9 mouse cellular contexts compared by ENCODE assay signal in the genomic region with DNA sequence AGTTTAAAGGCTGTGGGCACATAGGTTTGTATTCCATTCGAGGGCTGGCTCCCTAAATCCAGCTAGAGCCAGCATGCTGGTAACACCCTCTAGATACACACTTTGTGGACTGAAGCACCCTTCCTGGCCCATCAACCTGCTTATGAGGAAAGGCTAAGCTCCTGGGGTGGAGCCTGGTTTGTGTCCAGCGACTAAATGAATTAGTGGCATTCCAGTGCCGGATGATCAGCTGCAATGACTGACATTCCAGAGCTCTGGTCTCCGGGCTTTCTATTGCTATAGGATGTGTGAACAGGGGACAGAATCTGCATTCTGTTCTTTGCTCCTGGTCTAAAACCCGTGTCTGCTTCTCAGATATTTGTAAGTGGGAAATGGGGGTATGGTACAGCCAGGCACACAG. TPM values are rescaled to one million over a fixed set of nuclear protein-coding genes. Genes with fewer than 3 reads are reported as not detected.
A peak's percentile ranks its signal among the peaks of the same experiment; 100 is the strongest.
DNase-seq lines count a peak whose midpoint lies in the region; ATAC-seq and TF ChIP-seq lines count a peak whose summit lies in the region.
"Had no signal": no experiment of that assay in that cellular context is flagged by ENCODE, and none has a peak within 500 bp of the region (broad histone marks: within the 10 kb centered on the region; RNA-seq: fewer than 3 reads in every experiment).

No protein-coding gene starts in this region.

- H3K27me3 ChIP-seq in forebrain, embryonic 15.5 days = 0 out of 2 replicates have a peak, but pooled peaks cover 2% of the 10 kb centered on the region
- H3K27me3 ChIP-seq in forebrain, embryonic 11.5 days (ENCODE audit: control insufficient read depth, insufficient read depth, low read length) = no peaks in the 10 kb centered on the region
- no peaks in the 10 kb centered on the region for H3K27me3 ChIP-seq in lung, embryonic 14.5 days (ENCODE audit: insufficient read depth, low read length)
- H3K27me3 ChIP-seq in kidney, embryonic 14.5 days (ENCODE audit: control insufficient read depth, insufficient read depth, low read length) = no peaks in the 10 kb centered on the region
- no peaks in the 10 kb centered on the region for H3K27me3 ChIP-seq in neural tube, embryonic 15.5 days (replicated peaks)

- peaks cover 41% of the 10 kb centered on the region for H3K4me1 ChIP-seq in forebrain, embryonic 15.5 days
- no peaks in the 10 kb centered on the region for H3K4me1 ChIP-seq in forebrain, embryonic 11.5 days (replicated peaks; ENCODE audit: control insufficient read depth, insufficient read depth, low read length)
- H3K4me1 ChIP-seq in lung, embryonic 14.5 days (ENCODE audit: insufficient read depth) = no peaks in the 10 kb centered on the region
- no peaks in the 10 kb centered on the region for H3K4me1 ChIP-seq in lung, adult 2 months (ENCODE audit: control insufficient read depth, insufficient read depth, low read length)
- H3K4me1 ChIP-seq in kidney, embryonic 14.5 days (ENCODE audit: control insufficient read depth, insufficient read depth, low read length) = peaks cover 13% of the 10 kb centered on the region; the same call in 1 of the 2 replicates
- peaks cover 35% of the 10 kb centered on the region for H3K4me1 ChIP-seq in neural tube, embryonic 15.5 days

- H3K9me3 ChIP-seq in forebrain, embryonic 15.5 days = no peaks in the 10 kb centered on the region
- no peaks in the 10 kb centered on the region for H3K9me3 ChIP-seq in forebrain, embryonic 11.5 days (ENCODE audit: control insufficient read depth, low read length)
- no peaks in the 10 kb centered on the region for H3K9me3 ChIP-seq in lung, embryonic 14.5 days (ENCODE audit: low read depth, low read length)
- no peaks in the 10 kb centered on the region for H3K9me3 ChIP-seq in kidney, embryonic 14.5 days (ENCODE audit: control insufficient read depth, low read length)
- no peaks in the 10 kb centered on the region for H3K9me3 ChIP-seq in neural tube, embryonic 15.5 days (replicated peaks)

- 39% methylated on average over 5 of the region's 5 CpGs for WGBS in forebrain, embryonic 15.5 days
- WGBS in forebrain, embryonic 11.5 days = 39% methylated on average over 5 of the region's 5 CpGs
- 16% methylated on average over 5 of the region's 5 CpGs for WGBS in lung, embryonic 14.5 days
- 30% methylated on average over 5 of the region's 5 CpGs for WGBS in lung, adult 2 months
- 23% methylated on average over 5 of the region's 5 CpGs for WGBS in kidney, embryonic 14.5 days
- WGBS in neural tube, embryonic 15.5 days = 39% methylated on average over 5 of the region's 5 CpGs

- ATAC-seq in forebrain, embryonic 15.5 days (replicated peaks) = no peak
- ATAC-seq in forebrain, embryonic 11.5 days (replicated peaks; ENCODE audit: low FRiP score) = no peak
- ATAC-seq in lung, embryonic 14.5 days (ENCODE audit: insufficient read depth) = no peak
- no peak for ATAC-seq in kidney, embryonic 14.5 days (ENCODE audit: low FRiP score, low TSS enrichment)
- ATAC-seq in neural tube, embryonic 15.5 days (ENCODE audit: low FRiP score) = no peak

- no peak for TF ChIP-seq POLR2A in lung, adult 2 months (IDR thresholded peaks at IDR 0.05; ENCODE audit: borderline replicate concordance, extremely low read depth, low read depth, low read length)

- H3K4me2 ChIP-seq in forebrain, embryonic 15.5 days (replicated peaks) = peak overlapping the region; percentile 18
- no peak overlapping the region for H3K4me2 ChIP-seq in forebrain, embryonic 11.5 days (ENCODE audit: low read depth, low read length, severe bottlenecking)
- H3K4me2 ChIP-seq in lung, embryonic 14.5 days = 0 out of 2 replicates have a peak overlapping the region, but pooled peaks have one; percentile 1
- 0 out of 2 replicates have a peak overlapping the region, but pooled peaks have one; percentile 6 for H3K4me2 ChIP-seq in kidney, embryonic 14.5 days (replicated peaks; ENCODE audit: low read depth, low read length)
- peak overlapping the region; percentile 36 for H3K4me2 ChIP-seq in neural tube, embryonic 15.5 days

- H3K9ac ChIP-seq in forebrain, embryonic 15.5 days (replicated peaks) = no peak overlapping the region
- H3K9ac ChIP-seq in forebrain, embryonic 11.5 days (ENCODE audit: low read length) = no peak overlapping the region
- no peak overlapping the region for H3K9ac ChIP-seq in lung, embryonic 14.5 days
- no peak overlapping the region for H3K9ac ChIP-seq in kidney, embryonic 14.5 days (ENCODE audit: low read depth, low read length)
- no peak overlapping the region; the same call in 1 of the 2 replicates for H3K9ac ChIP-seq in neural tube, embryonic 15.5 days (replicated peaks)

- TF ChIP-seq CTCF in lung, embryonic 14.5 days (IDR thresholded peaks at IDR 0.05; ENCODE audit: low read depth) = no peak
- no peak for TF ChIP-seq CTCF in lung, adult 2 months (IDR thresholded peaks at IDR 0.05; ENCODE audit: insufficient read depth, low read length)

- no peak overlapping the region for H3K4me3 ChIP-seq in forebrain, embryonic 15.5 days
- H3K4me3 ChIP-seq in forebrain, embryonic 11.5 days (ENCODE audit: low read depth, low read length) = no peak overlapping the region
- H3K4me3 ChIP-seq in lung, embryonic 14.5 days (ENCODE audit: low read depth, low read length) = no peak overlapping the region
- H3K4me3 ChIP-seq in lung, adult 2 months (replicated peaks; ENCODE audit: extremely low read depth, low read depth, low read length) = no peak overlapping the region
- no peak overlapping the region for H3K4me3 ChIP-seq in kidney, embryonic 14.5 days (ENCODE audit: low read length)
- H3K4me3 ChIP-seq in neural tube, embryonic 15.5 days (replicated peaks) = no peak overlapping the region

- DNase-seq in forebrain, embryonic 11.5 days (ENCODE audit: low spot score) = no peak
- DNase-seq in lung, embryonic 14.5 days = peak; percentile 20
- DNase-seq in lung, adult 2 months = no peak
- no peak for DNase-seq in adrenal gland, adult 8-10 months
- DNase-seq in urinary bladder, postnatal 14 days (ENCODE audit: low spot score) = no peak

- H3K36me3 ChIP-seq in forebrain, embryonic 15.5 days = no peaks in the 10 kb centered on the region
- H3K36me3 ChIP-seq in forebrain, embryonic 11.5 days (ENCODE audit: control insufficient read depth, insufficient read depth, low read length) = no peaks in the 10 kb centered on the region
- no peaks in the 10 kb centered on the region for H3K36me3 ChIP-seq in lung, embryonic 14.5 days (ENCODE audit: insufficient read depth)
- H3K36me3 ChIP-seq in kidney, embryonic 14.5 days (ENCODE audit: control insufficient read depth, insufficient read depth, low read length) = no peaks in the 10 kb centered on the region
- no peaks in the 10 kb centered on the region for H3K36me3 ChIP-seq in neural tube, embryonic 15.5 days

- no peak overlapping the region; the same call in 1 of the 2 replicates for H3K27ac ChIP-seq in forebrain, embryonic 15.5 days (replicated peaks)
- H3K27ac ChIP-seq in forebrain, embryonic 11.5 days (ENCODE audit: low read depth, low read length) = no peak overlapping the region
- H3K27ac ChIP-seq in lung, embryonic 14.5 days (ENCODE audit: low read depth) = no peak overlapping the region
- no peak overlapping the region for H3K27ac ChIP-seq in kidney, embryonic 14.5 days (ENCODE audit: low read depth, low read length)
- peak overlapping the region; percentile 54 for H3K27ac ChIP-seq in neural tube, embryonic 15.5 days (replicated peaks)

RNA-seq across cellular contexts. Expression of a gene that starts 5.0 kb away (rescaled TPM):
- polyA plus RNA-seq in forebrain, embryonic 15.5 days (2015; fragmentation: Nextera tagmentation; extraction: Ambion mirVana) = 141 and 169 TPM in 2 replicates
- polyA plus RNA-seq in forebrain, embryonic 11.5 days (2014; fragmentation: Nextera tagmentation; extraction: Ambion mirVana) = 7.5 and 9.4 TPM in 2 replicates
- polyA plus RNA-seq in lung, embryonic 14.5 days (2014; fragmentation: Nextera tagmentation; extraction: Ambion mirVana) = 4.2 and 4.6 TPM in 2 replicates
- polyA plus RNA-seq in lung, adult 2 months (2012; rRNA removed) = 0.22 and 0.58 TPM in 2 replicates
- 80.1 and 94.9 TPM in 2 replicates for polyA plus RNA-seq in kidney, embryonic 14.5 days (2014; fragmentation: Nextera tagmentation; extraction: Ambion mirVana)
- 446 and 482 TPM in 2 replicates for polyA plus RNA-seq in neural tube, embryonic 15.5 days (2015; fragmentation: Nextera tagmentation; extraction: Ambion mirVana)
- total RNA-seq in adrenal gland, adult 8-10 months (2022) = 10 to 100 TPM in 2 of 4 experiments, 1 to 10 TPM in 2; 7.1 to 14.6 (median 9.6) TPM
- total RNA-seq: liver, adult 2 months had no signal
- polyA plus RNA-seq: liver, adult 2 months had no signal

RNA-seq across cellular contexts. Expression of a gene that starts 28.9 kb away (rescaled TPM):
- not detected in 2 replicates for polyA plus RNA-seq in forebrain, embryonic 15.5 days (2015; fragmentation: Nextera tagmentation; extraction: Ambion mirVana)
- not detected in 2 replicates for polyA plus RNA-seq in forebrain, embryonic 11.5 days (2014; fragmentation: Nextera tagmentation; extraction: Ambion mirVana)
- 0.29 and 0.84 TPM in 2 replicates for polyA plus RNA-seq in lung, embryonic 14.5 days (2014; fragmentation: Nextera tagmentation; extraction: Ambion mirVana)
- 0.13 TPM in 1 of 2 replicates, not detected in the other for polyA plus RNA-seq in lung, adult 2 months (2012; rRNA removed)
- 0.51 and 1.3 TPM in 2 replicates for polyA plus RNA-seq in kidney, embryonic 14.5 days (2014; fragmentation: Nextera tagmentation; extraction: Ambion mirVana)
- 0.10 and 0.42 TPM in 2 replicates for polyA plus RNA-seq in neural tube, embryonic 15.5 days (2015; fragmentation: Nextera tagmentation; extraction: Ambion mirVana)
- not detected for total RNA-seq in adrenal gland, adult 8-10 months (2022)
- total RNA-seq: liver, adult 2 months had no signal
- polyA plus RNA-seq: liver, adult 2 months had no signal
